Mouse (Mus musculus) gastrocnemius, adult 2 months (tissue): Measurements from ENCODE around the gene Col4a5. TPM values are rescaled to one million over a fixed set of nuclear protein-coding genes. Genes with fewer than 3 reads are reported as not detected.

Source experiments
- DNase-seq: peaks from one replicate; pipeline ENCODE4 v3.0.0; 2022
- H3K27ac ChIP-seq: fragments of 200-600 bp; 2 replicates; pipeline ENCODE4 v1.8.1; 2022; ENCODE audit warnings: mild to moderate bottlenecking
- H3K4me3 ChIP-seq: fragments of 200-600 bp; 2 replicates; pipeline ENCODE4 v1.8.1; 2022; ENCODE audit warnings: mild to moderate bottlenecking, moderate library complexity
- CTCF ChIP-seq: fragments of 200-600 bp; IDR thresholded peaks from 2 replicates; pipeline ENCODE4 v1.8.1; 2022; ENCODE audit warnings: antibody characterized with exemption, mild to moderate bottlenecking, moderate library complexity
- intact Hi-C: fragments of 180-260 bp; cut with DNase I; formaldehyde crosslinking; loops from one replicate; pipeline ENCODE4 v1.15.1; 2025
- long read RNA-seq, 2 experiments: library from polyadenylated mRNA; stranded (forward); transcript quantifications; one replicate each; pipeline ENCODE4 v2.0.0; 2021
- total RNA-seq, 2 experiments: library from RNA; stranded (reverse); gene quantifications; 2 replicates each; pipeline ENCODE4 v1.2.3; 2021

Col4a5 gene
- total RNA-seq = 1 to 10 TPM; 1.5 TPM
- long read RNA-seq, experiment 1, partial matches to known transcripts = 0 of 1 reads
- long read RNA-seq, experiment 1, other reads (novel, unspliced or antisense) = 1 of 1 reads
- long read RNA-seq, experiment 2 = 0 reads

DNA sequence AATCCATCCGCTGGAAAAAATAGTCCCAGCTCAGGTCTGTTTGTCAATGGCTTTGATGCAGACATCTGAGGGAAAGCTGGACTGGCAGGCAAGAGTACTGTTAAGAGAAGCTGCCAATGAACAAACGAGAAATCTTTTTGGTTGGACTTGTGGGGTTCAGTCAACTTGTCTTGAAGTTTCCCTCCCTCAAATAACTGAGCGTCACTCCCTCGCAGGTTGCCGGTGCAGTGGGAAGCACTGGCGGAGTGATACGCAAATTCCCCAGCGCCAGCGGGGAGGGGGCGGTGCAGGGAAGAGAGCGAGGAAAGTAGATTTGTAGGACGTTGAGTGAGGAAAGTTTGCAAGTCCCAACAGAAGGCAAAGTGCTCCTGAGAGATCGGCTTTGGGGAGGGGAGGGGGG is at the start of gene Col4a5:
Gene Col4a5 (plus strand): TSS at position 276 of the 400 bp plus-strand sequence.
- intact Hi-C loops = no loop called here
- TF ChIP-seq CTCF = no peak
- peak within 1 kb of the TSS; percentile 71 for H3K4me3 ChIP-seq
- peak within 1 kb of the TSS; percentile 58; the same call in 1 of the 2 replicates for H3K27ac ChIP-seq
- DNase-seq = peak; percentile 61

GRCm38 (mm10) chrX:141436780-141437179 is 38.4 kb upstream of the Col4a5 start:
- no peak for DNase-seq
- intact Hi-C loops = no loop called here
- Histone ChIP-seq H3K27ac (no peak overlapping the region), H3K4me3 (no peak overlapping the region)
- TF ChIP-seq CTCF = no peak

DNA sequence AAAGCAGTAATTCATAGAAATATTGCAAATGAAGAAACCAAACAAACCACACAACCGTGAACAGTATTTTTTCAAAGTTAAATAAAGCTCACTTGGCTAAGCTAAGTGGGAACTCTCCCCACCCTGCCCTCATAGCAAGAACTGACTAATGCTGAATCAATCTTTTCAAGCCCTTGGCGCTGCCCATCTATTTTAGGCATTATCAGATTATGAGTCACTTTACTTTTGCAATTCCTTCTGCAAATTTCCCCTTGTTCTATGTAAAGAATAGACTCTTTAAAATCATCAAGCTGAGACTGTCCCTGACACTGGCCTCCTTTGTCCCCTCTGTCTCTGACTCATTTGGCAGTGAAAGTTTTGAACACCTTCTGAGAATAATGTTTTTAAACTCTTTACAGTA is 35.8 kb upstream of the Col4a5 start:
- H3K4me3 ChIP-seq = no peak overlapping the region
- TF ChIP-seq CTCF = no peak
- no peak overlapping the region for H3K27ac ChIP-seq
- intact Hi-C loops = no loop called here
- no peak for DNase-seq

GRCm38 (mm10) chrX:141447936-141448335 is 27.2 kb upstream of the Col4a5 start:
- intact Hi-C loops = no loop called here
- DNase-seq = no peak
- no peak overlapping the region for H3K4me3 ChIP-seq
- TF ChIP-seq CTCF = no peak
- H3K27ac ChIP-seq = no peak overlapping the region

GRCm38 (mm10) chrX:141473470-141474302 is 1.5 kb upstream of the Col4a5 start, which contains the start of gene Col4a6:
Col4a6 (minus strand) TSS chrX:141474076.
- TF ChIP-seq CTCF = no peak
- Histone ChIP-seq H3K4me3 (peak within 1 kb of the TSS; percentile 71), H3K27ac (no peak within 1 kb of the TSS)
- intact Hi-C loops = no loop called here
- DNase-seq = peak; percentile 15

DNA sequence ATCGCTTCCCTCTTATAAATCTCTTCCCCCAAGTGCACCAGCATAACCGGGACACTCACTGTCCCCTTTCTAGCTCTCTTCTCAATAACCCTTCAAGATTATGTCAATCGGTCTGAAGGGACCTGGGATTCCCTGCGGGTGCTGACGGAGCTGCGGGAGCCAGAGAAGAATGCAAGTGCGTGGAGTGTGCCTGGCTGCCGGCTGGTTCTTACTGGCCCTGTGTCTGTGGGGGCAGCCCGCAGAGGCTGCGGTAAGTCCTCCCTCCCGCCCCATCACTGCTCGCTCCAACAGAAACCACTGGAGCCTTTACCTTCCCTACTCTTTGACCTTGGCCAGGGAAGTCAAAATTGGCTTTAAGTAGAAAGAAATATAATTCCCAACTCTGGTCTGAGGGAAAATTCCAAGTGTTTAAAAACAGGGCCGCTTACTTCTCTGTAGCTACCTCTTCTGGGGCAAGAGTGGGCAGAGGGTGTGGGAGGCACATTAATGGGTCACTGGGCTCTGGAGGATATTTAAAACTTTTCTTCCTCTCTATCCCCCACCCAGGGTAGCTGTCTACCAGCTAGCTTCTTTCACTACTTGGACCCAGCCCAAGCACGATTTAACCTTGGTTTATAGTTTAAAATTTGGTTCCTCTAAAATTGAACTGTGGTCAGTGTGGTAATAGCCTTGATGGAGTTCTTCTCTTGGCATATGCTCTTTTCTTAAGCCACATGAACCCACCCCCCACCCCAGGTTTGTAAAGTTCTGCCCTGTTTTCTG is 562 bp downstream of the Col4a5 start:
- peak overlapping the region; percentile 58; the same call in 1 of the 2 replicates for H3K27ac ChIP-seq
- TF ChIP-seq CTCF = no peak
- peak; percentile 16 for DNase-seq
- peak overlapping the region; percentile 71 for H3K4me3 ChIP-seq
- intact Hi-C loops = no loop called here

GRCm38 (mm10) chrX:141494545-141494944 is 19.4 kb downstream of the Col4a5 start:
- no peak for TF ChIP-seq CTCF
- DNase-seq = no peak
- Histone ChIP-seq H3K4me3 (no peak overlapping the region), H3K27ac (no peak overlapping the region)
- intact Hi-C loops = no loop called here

GRCm38 (mm10) chrX:141503125-141503524 is 27.9 kb downstream of the Col4a5 start:
- TF ChIP-seq CTCF = no peak
- intact Hi-C loops = no loop called here
- H3K4me3 ChIP-seq = no peak overlapping the region
- DNase-seq = no peak
- H3K27ac ChIP-seq = no peak overlapping the region

DNA sequence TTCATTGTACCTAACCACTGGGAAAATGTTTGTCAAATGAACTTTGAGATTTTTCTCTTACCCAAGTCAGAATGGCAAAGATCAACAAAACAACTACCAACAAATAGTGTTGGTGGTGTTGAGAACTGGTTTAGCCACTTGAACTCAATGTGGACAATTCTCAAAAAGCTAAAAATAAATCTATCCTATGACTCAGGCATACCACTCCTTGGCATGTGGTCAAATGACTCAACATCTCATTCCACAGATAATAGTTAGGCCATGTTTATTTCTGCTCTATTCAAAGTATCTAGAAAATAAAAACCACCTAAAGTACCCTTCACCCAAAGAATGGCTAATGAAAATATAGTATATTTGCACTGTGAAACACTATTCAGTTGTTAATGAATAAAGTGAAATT is 58.3 kb downstream of the Col4a5 start:
- no peak overlapping the region for H3K4me3 ChIP-seq
- H3K27ac ChIP-seq = no peak overlapping the region
- TF ChIP-seq CTCF = no peak
- no peak for DNase-seq
- intact Hi-C loops = no loop called here

DNA sequence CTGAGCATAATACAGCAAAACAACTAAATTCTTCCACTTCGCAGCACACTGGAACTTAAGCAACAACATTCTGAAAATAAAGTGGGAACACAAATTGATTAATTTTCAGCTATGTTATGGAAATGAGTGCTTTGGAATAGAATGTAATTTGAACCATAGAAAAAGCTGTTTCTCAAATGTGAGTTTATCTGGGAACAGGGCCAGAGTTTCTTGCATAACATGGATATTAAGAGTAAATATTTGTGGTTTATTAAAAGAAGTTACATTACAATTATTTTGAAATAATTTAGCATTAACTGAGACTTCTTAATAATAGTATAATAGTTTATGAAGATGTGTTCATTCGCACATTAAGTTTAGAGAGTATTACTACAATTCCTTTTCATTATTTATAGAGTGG is 72.3 kb downstream of the Col4a5 start:
- H3K27ac ChIP-seq = no peak overlapping the region
- H3K4me3 ChIP-seq = no peak overlapping the region
- intact Hi-C loops = no loop called here
- DNase-seq = no peak
- no peak for TF ChIP-seq CTCF

GRCm38 (mm10) chrX:141590242-141590641 is 115.1 kb downstream of the Col4a5 start:
- no peak for DNase-seq
- intact Hi-C loops = no loop called here
- TF ChIP-seq CTCF = peak; percentile 56

GRCm38 (mm10) chrX:141721725-141722124 is 246.5 kb downstream of the Col4a5 start:
- H3K4me3 ChIP-seq = peak overlapping the region; percentile 56
- intact Hi-C loops = no loop called here
- H3K27ac ChIP-seq = no peak overlapping the region
- peak; percentile 14 for DNase-seq
- no peak for TF ChIP-seq CTCF

More at GRCm38 (mm10) chrX:141590242-141590641, 115.1 kb downstream of the Col4a5 start:
- Histone ChIP-seq H3K4me3 (no peak overlapping the region), H3K27ac (no peak overlapping the region)

- TF ChIP-seq CTCF = no peak
- Histone ChIP-seq H3K27ac (no peak overlapping the region), H3K4me3 (0 out of 2 replicates have a peak overlapping the region, but pooled peaks have one; percentile 52)
- DNase-seq = no peak
- intact Hi-C loops = no loop called here
Observed at GRCm38 (mm10) chrX:141723936-141724335, 248.8 kb downstream of the Col4a5 start.
